Mouse (Mus musculus): ENCODE measurements around the gene Slc2a4.

DNA sequence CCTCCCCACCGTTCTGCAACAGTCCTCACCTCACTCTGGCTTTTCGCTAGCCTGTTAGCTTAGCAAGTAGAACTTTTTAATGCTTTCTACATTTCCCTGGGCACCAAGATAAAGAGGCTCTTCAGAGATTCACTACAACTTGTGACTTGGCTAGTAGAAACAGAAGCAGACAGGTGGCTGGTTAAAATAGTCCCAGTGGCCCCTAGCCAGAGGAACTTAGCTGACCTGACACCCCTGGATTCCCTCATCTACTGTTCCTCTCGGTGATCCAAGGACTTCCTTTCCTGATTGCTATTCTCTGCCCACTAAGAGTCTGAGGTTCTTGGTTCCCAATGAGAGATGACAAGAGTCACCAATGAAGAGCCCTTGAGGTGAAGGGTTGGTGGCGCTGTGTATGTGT is 35.4 kb upstream of the Slc2a4 start:
- no peak for TF ChIP-seq CTCF (IDR thresholded peaks at IDR 0.05; ENCODE audit: low read depth)
- no peak for TF ChIP-seq EP300 (IDR thresholded peaks at IDR 0.05; ENCODE audit: low read depth)
